Mouse (Mus musculus) heart, postnatal 0 days (tissue): ENCODE data around the gene Mad1l1.

Source experiments
- CTCF ChIP-seq: IDR thresholded peaks from 2 replicates; pipeline ENCODE4 v1.5.1; 2016; ENCODE audit warnings: antibody characterized with exemption, control low read depth, low read depth
- EP300 ChIP-seq: IDR thresholded peaks from 2 replicates; pipeline ENCODE4 v1.6.1; 2016; ENCODE audit warnings: antibody characterized with exemption, low read depth

DNA sequence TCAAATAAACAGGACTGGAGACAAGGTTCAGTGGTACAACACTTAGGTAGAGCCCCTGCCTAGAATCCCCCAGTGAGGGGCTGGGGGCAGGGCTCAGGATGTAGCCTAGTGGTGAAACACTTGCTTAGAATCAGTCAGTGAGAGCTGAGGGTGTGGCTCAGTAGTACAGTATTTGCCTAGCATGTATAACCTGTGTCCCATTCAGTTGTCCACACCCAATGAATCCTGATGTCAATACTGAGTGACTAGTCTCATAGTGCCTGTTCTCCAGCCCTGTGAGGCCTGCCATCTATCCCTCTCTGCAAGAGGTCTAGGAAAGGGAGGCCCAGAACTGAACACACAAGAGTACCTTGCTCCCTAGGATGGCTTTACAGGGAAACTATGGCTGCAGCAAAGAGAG is 232.1 kb downstream of the Mad1l1 start:
- TF ChIP-seq CTCF, result no peak
- no peak for TF ChIP-seq EP300
